Mouse (Mus musculus) layer of hippocampus, postnatal 25 days (tissue): Measurements from ENCODE around the gene Gnai2. TPM values are rescaled to one million over a fixed set of nuclear protein-coding genes. Genes with fewer than 3 reads are reported as not detected.
"Not testable (repeated sequence)": the region's sequence is repeated elsewhere in the genome, so short reads cannot be mapped to it uniquely, and the experiment has no call there.

Experiments
- DNase-seq, 2 experiments: peaks; one replicate each; pipeline ENCODE4 v3.0.0; 2022; ENCODE audit warnings: mixed read lengths in 2 of 2, low spot score in 1 of 2; ENCODE audit errors: extremely low spot score in 1 of 2
- total RNA-seq, 2 experiments: library from RNA; stranded (reverse); gene quantifications; 2 replicates each; pipeline ENCODE4 v1.2.3; 2021

Gene Gnai2
- total RNA-seq, 2 experiments from 2014 or later: 208 to 223 TPM

DNA sequence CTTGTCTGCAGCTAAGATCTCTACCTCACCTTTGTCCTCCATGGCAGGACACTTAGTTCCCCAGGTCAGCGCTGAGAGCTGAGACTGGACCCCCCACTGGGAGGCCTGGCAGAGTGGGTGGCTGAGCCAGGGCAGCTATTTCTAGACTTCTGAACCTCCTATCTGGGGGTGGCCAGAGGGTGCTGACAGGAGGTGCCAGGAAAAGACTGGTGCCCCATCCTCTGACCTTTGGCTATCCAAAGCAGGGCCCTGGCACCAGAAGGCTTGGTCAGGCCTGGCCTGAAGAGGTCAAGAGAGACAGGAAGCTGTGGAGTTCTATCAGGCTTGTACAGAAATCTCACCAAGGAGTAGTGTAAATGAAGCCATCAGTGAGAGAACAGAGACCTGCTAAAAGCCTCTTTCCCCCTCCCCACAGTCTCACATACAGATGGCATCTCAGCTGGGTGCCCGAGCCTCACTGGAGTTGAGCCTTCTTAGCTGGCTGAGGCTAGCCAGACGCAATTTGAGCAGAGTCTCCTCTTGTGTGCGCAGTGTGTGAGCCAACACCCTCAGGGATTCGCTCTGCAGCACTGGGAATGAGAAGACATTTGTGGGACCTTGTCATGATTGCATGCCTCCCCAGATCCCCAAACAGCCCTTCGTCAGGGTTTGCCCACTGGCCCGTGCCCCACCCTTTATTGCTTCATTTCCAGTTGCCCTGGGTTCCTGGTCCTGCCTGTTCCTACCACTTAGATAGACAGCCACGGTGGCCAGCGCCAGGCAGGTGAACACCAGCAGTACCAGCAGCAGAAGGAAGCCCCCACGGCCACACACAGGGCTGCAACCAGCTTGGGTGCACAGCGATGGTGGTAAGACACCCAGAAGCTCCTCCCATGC lies 41.8 kb downstream of the Gnai2 start:
- no peak for DNase-seq

DNA sequence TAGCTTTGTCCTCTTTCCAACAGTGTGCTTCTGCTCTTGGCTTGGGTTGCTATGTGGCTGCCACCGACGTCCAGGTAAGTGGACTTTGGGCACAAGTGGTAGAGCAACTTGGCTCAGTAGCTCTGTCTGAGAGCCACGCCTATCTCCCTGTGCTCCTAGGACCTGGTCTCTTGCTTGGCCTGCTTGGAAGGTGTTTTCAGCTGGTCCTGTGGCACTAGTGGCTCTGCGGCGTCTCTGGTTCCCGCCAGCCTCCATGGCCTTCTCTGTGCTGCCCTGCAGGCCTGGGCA lies 44.5 kb downstream of the Gnai2 start:
- DNase-seq: no peak

DNA sequence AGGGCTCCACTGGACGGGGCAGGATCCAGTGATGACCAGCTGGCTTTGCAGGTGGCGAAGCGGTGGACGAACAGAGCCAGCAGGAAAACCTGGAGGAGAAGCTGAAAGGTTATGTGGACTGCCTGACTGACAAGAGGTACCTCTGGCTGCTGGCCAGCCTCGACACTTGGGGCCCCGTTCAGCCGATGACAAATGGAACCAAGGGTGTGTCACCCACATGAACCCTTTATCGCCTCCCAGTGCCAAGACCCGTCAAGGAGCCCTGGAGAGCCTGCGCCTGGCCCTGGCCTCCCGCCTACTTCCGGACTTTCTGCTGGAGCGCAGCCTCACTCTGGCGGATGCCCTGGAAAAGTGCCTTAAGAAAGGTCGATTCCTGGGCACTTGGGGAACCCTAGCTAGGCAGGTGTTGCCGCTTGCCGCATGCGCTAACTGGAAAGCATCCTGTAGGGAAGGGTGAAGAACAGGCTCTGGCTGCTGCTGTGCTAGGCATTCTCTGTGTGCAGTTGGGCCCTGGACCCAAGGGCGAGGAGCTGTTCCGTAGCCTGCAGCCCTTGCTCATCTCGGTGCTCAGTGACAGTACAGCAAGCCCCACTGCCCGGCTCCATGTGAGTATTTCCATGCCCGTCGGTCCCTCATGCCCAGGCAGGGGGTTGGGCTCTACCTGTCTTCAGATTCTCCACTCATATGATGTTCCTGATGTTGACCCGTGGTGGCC lies 45.0 kb downstream of the Gnai2 start:
- DNase-seq: no peak

DNA sequence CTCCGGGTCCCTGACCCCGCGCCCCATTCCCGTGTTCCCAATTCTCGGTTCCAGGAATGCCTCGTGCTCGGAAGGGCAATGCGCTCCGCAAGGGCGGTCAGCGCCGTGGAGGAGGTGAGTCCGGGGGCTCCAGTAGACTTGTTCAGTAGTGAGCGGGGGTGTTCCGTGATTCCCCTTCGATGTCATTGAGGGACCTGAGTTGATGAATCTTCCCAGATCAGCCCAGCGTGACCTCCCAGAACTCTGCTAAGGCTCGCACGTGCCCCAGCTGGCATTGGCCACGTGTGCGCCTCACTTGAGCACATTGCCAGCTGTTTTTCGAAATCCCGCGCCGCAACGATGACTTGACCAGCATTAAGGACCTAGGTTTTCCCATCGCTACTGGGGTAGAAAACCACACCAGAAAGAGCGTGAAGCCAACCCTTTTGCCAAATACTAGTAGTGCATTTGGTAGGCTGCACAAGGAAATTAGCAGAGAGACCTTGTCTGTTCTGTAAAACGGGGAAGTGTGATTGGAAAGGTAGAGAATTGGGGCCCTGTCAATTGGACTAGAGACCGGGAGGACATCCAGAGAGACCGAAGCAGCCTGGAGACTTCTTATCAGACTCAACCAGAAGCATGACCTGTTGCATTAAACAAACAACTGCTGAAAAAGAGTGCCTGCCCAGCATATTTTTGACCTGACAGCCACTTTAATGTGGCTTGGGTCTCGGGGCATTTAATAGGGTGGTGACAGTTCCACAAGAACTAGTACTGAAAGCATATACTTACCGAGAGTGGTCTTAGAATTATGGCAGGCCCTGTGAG lies 47.1 kb downstream of the Gnai2 start:
- DNase-seq: no peak

DNA sequence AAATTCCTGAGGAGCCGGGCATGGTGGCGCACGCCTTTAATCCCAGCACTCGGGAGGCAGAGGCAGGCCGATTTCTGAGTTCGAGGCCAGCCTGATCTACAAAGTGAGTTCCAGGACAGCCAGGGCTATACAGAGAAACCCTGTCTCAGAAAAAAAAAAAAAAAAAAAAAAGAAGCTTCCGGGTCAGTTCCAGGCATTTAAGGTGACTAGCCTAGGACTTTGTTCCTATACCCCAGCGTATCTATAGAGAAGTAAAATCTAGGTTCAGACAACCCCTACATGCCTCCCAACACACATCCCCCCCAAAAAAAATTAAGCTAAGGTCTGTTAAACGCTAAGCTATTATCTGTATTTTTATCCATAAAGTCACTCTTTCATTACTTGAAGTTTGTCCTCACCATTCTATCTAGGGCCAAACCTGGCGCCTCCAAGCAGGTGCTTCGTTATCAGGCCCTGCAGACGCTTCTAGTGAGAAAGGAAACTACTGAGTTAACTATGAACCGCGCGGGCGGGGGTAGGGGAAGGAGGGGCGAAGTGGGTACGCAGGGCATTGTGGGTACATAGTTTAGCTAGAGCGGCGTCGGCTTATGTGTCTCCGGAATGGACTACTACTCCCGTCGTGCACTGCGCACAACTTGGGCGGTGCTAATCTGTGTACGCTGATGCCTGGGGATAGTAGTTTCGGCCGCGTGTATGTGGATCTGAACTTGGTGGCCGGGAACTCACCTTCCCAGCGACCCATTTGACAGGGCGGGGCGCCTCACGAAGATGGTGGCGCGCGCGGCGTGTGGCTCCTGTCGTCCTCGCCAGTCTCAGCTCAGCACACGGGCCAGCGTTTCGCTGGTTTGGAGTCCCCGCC lies 48.0 kb downstream of the Gnai2 start, which contains the start of gene Ifrd2:
Gene Ifrd2, plus strand, starts transcription at position 669 of the 859 bp plus-strand sequence.
- DNase-seq: peak; percentile 77 to 85

DNA sequence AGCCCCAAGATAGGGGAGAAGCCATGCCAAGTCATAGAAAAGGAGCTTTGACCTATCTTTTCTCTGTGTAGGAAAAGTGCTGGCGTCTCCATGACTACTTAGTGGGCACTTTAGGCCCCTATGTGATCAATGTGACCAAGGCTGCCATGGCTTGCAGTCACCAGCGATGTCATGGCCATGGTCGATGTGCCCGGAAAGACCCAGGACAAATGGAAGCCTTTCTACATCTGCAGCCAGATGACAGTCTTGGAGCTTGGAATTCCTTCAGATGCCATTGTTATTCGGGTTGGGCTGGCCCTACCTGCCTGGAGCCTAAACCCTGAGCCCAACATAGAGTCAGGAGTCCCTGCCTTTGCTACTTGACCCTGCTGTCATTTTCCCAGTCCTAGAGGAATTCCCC lies 48.7 kb downstream of the Gnai2 start:
- DNase-seq: no peak

DNA sequence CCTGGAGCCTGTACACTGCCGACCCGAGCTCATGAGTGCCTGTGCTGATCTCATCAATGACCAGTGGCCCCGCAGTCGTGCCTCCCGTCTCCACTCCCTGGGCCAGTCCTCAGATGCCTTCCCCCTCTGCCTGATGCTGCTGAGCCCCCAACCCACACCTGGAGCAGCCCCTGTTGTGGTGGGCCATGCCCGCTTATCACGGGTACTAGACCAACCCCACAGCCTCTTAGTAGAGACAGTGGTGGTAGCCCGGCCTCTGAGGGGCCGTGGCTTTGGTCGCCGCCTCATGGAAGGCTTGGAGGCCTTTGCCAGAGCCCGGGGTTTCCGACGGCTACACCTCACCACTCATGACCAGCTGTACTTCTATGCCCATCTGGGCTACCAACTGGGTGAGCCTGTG lies 52.0 kb downstream of the Gnai2 start:
- DNase-seq: no peak

DNA sequence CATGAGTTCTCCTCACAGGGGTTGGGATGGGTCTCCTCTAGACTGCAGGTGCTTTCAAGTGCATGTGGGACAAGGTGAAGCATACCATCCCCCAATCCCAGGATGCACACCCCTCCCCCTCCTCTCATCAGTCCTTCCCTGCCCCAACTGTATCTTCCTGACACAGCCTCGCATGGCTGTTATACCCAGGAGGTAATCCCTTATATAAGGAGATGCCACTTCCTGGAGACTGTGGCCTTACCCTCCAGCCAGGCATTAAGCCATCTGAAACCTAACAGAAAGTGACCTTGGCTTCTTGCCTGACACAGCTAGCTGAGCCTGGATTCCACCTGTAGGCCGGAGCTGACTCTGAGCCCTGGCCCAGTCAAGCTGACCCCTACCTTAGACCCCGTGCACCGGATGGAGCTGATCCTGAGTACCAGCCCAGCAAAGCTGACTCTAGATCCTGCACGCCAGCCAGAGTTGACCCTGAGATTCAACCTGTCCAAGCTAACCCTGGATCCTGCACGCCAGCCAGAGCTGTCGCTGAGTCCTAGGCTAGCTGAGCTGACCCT lies 52.6 kb downstream of the Gnai2 start:
- DNase-seq: no peak

DNA sequence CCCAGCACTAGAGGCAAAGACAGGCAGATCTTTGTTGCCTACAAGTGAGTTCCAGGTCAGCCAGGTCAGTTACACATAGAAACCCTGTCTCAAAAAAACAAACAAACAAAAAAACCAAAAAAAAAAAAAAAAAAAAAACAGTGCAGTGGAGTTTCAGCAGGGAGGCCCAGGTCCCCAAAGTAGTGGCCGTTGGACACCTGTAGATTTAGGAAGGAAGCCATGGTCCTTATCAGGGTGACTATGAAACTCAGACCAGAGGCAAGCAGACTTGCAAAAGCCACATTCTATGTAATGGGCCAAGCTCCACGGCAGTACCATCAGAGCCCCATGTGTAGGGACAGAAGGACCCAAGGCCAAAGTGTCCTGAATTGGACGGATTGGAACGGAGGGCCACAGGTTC lies 53.6 kb downstream of the Gnai2 start:
- DNase-seq: no peak

DNA sequence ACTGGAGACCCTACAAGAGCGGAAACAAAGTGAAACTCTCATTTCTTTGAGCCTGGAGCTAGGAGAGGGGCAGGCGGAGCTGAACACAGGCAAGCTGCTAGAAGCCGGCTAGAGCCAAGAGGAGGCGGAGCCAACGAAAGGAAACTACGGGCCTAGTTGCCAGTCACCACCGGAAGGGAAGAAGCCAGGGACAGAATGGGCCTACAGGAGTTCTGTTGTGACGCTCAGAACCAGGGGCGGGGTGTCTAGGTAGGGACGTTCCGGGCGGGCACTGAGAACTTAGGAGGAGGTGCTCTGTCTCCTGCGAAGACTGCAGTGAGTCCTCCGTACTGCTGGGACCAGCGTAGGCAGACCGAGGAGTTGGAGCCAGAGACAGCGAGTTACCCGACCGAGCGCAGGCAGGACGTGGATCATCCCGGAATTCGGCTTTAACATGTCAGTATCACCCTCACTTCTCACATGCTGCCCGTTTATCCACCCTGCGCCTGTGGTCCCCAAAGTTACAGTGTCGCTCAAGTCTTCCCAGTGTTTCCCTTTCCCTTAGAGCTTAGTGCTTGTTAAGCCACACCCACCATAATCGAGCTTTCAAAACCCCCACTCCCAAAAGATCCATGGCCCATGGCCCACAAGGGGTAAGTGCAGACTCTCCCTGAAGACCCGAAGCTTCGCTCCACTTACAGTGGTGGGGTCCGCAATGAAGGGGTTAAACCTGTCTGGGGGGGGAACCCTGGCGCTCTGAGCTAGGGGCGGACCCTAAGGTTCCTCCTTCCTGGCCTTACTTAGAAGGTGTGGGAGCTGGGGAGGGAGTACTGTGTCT lies 54.5 kb downstream of the Gnai2 start, which contains the start of gene Hyal3:
Gene Hyal3, plus strand, starts transcription at position 318 of the 817 bp plus-strand sequence.
- peak; percentile 65 to 68 for DNase-seq

DNA sequence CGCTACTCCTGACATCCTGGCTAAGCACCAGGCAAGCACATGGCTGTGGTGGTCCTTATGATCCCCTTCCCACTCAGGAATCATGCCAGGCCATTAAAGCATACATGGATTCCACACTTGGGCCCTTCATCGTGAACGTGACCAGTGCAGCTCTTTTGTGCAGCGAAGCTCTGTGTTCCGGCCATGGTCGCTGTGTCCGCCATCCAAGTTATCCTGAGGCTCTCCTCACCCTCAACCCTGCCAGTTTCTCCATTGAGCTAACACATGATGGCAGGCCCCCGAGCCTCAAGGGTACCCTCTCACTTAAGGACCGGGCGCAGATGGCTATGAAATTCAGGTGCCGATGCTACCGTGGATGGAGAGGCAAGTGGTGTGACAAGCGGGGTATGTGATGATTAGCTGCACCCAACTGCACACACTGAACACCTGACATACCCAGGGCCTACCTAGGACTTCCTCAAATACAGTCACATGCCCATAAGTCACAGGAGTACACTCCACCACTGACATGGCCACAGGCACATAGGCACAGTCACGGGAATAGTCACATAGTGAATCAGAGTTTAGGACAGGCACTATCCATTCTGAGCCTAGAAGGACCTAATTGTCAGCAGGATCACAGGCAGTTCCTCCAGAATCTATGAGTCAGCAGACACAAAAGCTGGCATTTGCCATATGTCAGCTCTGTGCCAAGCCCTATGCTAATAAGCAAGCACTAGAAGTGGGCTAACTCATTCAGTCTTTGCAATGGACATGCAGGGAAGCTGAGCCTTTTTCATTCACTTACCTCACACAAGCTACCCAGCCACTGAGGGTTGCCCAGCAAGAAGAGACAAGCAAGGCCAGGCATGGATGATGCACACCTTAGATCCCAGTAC lies 55.9 kb downstream of the Gnai2 start:
- DNase-seq: no peak

DNA sequence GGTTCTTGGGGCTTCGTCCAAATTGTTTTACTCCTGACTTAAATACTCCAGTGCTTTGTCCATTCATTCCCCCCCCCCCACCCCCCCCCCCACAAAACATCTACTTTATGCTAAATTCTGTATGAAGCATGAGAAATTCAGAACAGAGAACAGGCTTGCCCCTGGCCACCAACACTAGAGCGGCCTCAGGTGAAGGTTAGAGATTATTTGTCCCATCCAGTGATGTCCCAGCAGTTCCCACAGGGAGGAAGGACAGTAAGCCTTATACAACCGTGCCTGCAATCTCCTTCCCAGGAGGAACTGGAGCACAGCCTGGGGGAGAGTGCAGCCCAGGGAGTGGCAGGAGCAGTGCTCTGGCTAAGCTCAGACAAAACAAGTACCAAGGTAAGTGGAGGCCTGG lies 56.6 kb downstream of the Gnai2 start, which contains the start of gene Naa80:
Gene Naa80, plus strand, starts transcription at position 301 of the 400 bp plus-strand sequence.
- no peak for DNase-seq

DNA sequence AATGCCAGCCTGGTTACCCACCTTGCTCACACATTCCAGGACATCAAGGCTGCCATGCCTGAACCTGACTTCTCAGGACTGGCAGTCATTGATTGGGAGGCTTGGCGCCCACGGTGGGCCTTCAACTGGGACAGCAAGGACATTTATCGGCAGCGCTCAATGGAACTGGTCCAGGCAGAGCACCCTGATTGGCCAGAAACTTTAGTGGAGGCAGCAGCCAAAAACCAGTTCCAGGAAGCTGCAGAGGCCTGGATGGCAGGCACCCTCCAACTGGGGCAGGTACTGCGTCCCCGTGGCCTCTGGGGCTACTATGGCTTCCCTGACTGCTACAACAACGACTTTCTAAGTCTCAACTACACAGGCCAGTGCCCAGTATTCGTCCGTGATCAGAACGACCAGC lies 57.3 kb downstream of the Gnai2 start:
- DNase-seq: no peak

DNA sequence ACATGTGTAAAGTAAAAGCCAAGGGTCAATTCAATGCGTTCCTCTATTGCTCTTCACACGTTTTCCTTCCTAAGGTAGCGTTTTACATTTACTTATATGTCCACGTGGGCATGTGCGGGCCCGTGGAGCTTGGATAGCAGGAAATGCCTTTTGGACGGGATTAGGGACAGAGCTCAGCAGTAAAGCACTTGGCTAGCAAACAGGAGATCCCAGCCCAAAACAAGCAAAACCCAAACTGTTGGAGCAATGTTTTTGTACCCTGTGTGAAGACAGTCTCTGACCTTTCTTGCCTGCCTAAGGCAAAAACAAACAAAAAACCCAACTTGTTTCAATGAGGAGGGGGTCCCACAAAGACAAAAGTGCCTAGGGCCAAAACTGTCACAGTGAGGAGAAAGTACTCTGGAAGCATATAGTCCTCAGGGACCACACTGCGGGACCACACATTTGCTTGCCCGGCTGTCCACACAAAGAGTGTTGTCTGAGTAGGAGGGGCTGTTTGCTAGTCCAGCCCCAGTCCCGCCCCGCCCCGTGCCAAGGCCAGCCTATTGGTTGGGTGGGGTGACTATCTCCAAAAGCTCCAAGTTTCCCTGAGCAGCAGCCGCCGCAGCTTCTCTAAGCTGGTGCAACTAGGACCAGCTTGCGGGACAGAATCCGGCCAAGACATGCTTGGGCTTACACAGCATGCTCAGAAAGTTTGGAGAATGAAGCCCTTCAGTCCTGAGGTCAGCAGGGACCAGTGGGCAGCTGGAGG lies 58.6 kb downstream of the Gnai2 start, which contains the start of gene Hyal1:
Gene Hyal1, plus strand, starts transcription at position 571 of the 751 bp plus-strand sequence.
- DNase-seq: no peak

DNA sequence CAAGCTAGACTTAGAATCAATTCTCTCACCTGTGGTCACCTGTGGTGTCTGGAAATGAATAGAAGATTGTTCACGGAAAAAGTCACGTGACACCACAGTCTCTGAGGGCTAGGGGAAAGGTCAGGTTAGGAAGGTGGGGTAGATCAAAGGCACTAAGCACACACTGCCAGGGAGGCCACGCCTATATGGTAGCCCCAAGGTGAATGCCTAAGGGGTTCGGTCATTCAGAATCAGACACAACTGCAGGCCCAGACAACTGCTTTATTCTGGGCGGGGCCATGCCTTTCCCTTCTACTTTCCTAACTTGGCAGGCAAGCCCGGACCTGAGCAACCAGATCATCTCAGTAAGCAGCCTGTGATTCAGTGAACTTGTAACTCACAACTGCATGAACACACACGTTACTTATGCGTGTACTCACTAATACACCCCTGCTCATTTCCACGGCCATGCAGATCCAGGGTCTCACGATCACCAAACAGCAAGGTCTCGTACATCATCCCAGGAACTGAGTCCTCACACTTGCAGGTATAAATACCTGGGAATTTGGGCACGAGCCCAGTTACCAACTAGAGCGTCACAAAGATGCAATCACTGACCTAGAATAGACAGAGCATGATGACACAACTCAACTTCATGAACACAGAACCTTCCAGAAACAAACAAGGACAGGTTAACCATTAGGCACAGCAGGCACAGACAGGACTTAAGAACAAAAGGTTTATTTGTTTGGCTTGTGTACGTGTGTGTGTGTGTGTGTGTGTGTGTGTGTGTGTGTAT lies 59.4 kb downstream of the Gnai2 start:
- no peak for DNase-seq

DNA sequence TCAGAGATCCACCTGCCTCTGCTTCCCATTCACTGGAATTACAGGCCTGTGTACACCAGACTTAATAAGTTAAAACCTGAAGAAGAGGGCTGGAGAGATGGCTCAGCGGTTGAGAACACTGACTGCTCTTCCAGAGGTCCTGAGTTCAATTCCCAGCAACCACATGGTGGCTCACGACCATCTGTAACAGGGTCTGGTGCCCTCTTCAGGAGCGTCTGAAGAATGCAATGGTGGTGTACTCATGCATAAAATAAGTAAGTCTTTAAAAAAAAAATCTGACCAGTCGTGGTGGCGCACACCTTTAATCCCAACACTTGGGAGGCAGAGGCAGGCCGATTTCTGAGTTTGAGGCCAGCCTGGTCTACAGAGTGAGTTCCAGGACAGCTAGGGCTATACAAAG lies 61.4 kb downstream of the Gnai2 start:
- not testable (repeated sequence) for DNase-seq
